Mouse (Mus musculus): ENCODE measurements at regions not wholly inside any gene's neighbourhood (a gene's known extent, or its start where the extent isn't known, plus 50 kb on each side); places are given as distances from the start of the nearest gene placed in this dataset.
A peak's percentile ranks its signal among the peaks of the same experiment; 100 is the strongest.

GRCm38 (mm10) chr13:48154414-48155105 is 106.5 kb upstream of the Id4 start:
- Histone ChIP-seq H3K4me1 (no peaks in the 10 kb centered on the region), H3K4me3 (replicated peaks) (no peak overlapping the region), H3K4me2 (no peak overlapping the region), H3K9ac (no peak overlapping the region), H3K27ac (no peak overlapping the region), H3K9me3 (replicated peaks) (no peaks in the 10 kb centered on the region), H3K36me3 (no peaks in the 10 kb centered on the region), H3K27me3 (no peaks in the 10 kb centered on the region)
- ATAC-seq (replicated peaks; ENCODE audit: low FRiP score), result no peak
- 30% methylated on average over 6 of the region's 6 CpGs for WGBS

GRCm38 (mm10) chr13:48159020-48159910 is 101.8 kb upstream of the Id4 start:
- Histone ChIP-seq H3K27me3 (no peaks in the 10 kb centered on the region), H3K4me3 (replicated peaks) (no peak overlapping the region), H3K36me3 (no peaks in the 10 kb centered on the region), H3K9ac (no peak overlapping the region), H3K4me2 (0 out of 2 replicates have a peak overlapping the region, but pooled peaks have one; percentile 2), H3K27ac (no peak overlapping the region), H3K4me1 (no peaks in the 10 kb centered on the region), H3K9me3 (replicated peaks) (no peaks in the 10 kb centered on the region)
- WGBS, result 39% methylated on average over 15 of the region's 15 CpGs
- no peak for ATAC-seq (replicated peaks; ENCODE audit: low FRiP score)

GRCm38 (mm10) chr13:48160161-48160560 is 100.9 kb upstream of the Id4 start:
- no peak overlapping the region for H3K4me2 ChIP-seq
- H3K36me3 ChIP-seq, result no peaks in the 10 kb centered on the region
- H3K9ac ChIP-seq, result no peak overlapping the region
- H3K4me1 ChIP-seq, result no peaks in the 10 kb centered on the region
- no peaks in the 10 kb centered on the region for H3K9me3 ChIP-seq (replicated peaks)
- H3K4me3 ChIP-seq (replicated peaks), result no peak overlapping the region
- no peak for ATAC-seq (replicated peaks; ENCODE audit: low FRiP score)
- no peaks in the 10 kb centered on the region for H3K27me3 ChIP-seq
- WGBS, result 64% methylated on average over 5 of the region's 5 CpGs
- H3K27ac ChIP-seq, result no peak overlapping the region

- H3K9me3 ChIP-seq (replicated peaks), result no peaks in the 10 kb centered on the region
- no peak overlapping the region for H3K9ac ChIP-seq
- no peaks in the 10 kb centered on the region for H3K27me3 ChIP-seq
- H3K4me3 ChIP-seq (replicated peaks), result no peak overlapping the region
- ATAC-seq (replicated peaks; ENCODE audit: low FRiP score), result no peak
- no peaks in the 10 kb centered on the region for H3K36me3 ChIP-seq
- WGBS, result 69% methylated on average over 9 of the region's 9 CpGs
- H3K4me1 ChIP-seq, result no peaks in the 10 kb centered on the region
- H3K27ac ChIP-seq, result no peak overlapping the region
- H3K4me2 ChIP-seq, result no peak overlapping the region
Observed at GRCm38 (mm10) chr13:48161339-48161738, 99.7 kb upstream of the Id4 start.

GRCm38 (mm10) chr13:48164586-48164985 is 96.4 kb upstream of the Id4 start:
- ATAC-seq (replicated peaks; ENCODE audit: low FRiP score), result no peak
- 89% methylated on average over 6 of the region's 6 CpGs for WGBS

GRCm38 (mm10) chr13:48165838-48166237 is 95.2 kb upstream of the Id4 start:
- Histone ChIP-seq H3K4me3 (replicated peaks) (no peak overlapping the region), H3K36me3 (no peaks in the 10 kb centered on the region), H3K9ac (no peak overlapping the region), H3K4me2 (no peak overlapping the region), H3K4me1 (no peaks in the 10 kb centered on the region), H3K27ac (no peak overlapping the region), H3K9me3 (replicated peaks) (no peaks in the 10 kb centered on the region), H3K27me3 (no peaks in the 10 kb centered on the region)
- WGBS, result 95% methylated on average over 1 of the region's 1 CpGs
- ATAC-seq (replicated peaks; ENCODE audit: low FRiP score), result no peak

More at GRCm38 (mm10) chr13:48164586-48164985, 96.4 kb upstream of the Id4 start:
- H3K27me3 ChIP-seq, result no peaks in the 10 kb centered on the region
- H3K4me3 ChIP-seq (replicated peaks), result no peak overlapping the region
- H3K4me1 ChIP-seq, result no peaks in the 10 kb centered on the region
- no peak overlapping the region for H3K27ac ChIP-seq
- no peaks in the 10 kb centered on the region for H3K9me3 ChIP-seq (replicated peaks)
- H3K36me3 ChIP-seq, result no peaks in the 10 kb centered on the region
- no peak overlapping the region for H3K4me2 ChIP-seq
- no peak overlapping the region for H3K9ac ChIP-seq

- WGBS, result 59% methylated on average over 8 of the region's 8 CpGs
- no peak for ATAC-seq (replicated peaks; ENCODE audit: low FRiP score)
- Histone ChIP-seq H3K9me3 (replicated peaks) (no peaks in the 10 kb centered on the region), H3K27me3 (no peaks in the 10 kb centered on the region), H3K4me1 (0 out of 2 replicates have a peak, but pooled peaks cover 5% of the 10 kb centered on the region), H3K4me3 (replicated peaks) (no peak overlapping the region), H3K27ac (no peak overlapping the region), H3K9ac (no peak overlapping the region), H3K36me3 (no peaks in the 10 kb centered on the region), H3K4me2 (no peak overlapping the region)
Observed at GRCm38 (mm10) chr13:48167976-48168375, 93.1 kb upstream of the Id4 start.

- Histone ChIP-seq H3K27me3 (no peaks in the 10 kb centered on the region), H3K4me1 (0 out of 2 replicates have a peak, but pooled peaks cover 5% of the 10 kb centered on the region), H3K36me3 (no peaks in the 10 kb centered on the region), H3K27ac (no peak overlapping the region), H3K4me3 (replicated peaks) (no peak overlapping the region), H3K4me2 (no peak overlapping the region), H3K9me3 (replicated peaks) (no peaks in the 10 kb centered on the region; the same call in 1 of the 2 replicates), H3K9ac (no peak overlapping the region)
- 41% methylated on average over 16 of the region's 16 CpGs for WGBS
- ATAC-seq (replicated peaks; ENCODE audit: low FRiP score), result 0 out of 2 replicates have a peak, but pooled peaks have one; percentile 29
Observed at GRCm38 (mm10) chr13:48171309-48171953, 89.6 kb upstream of the Id4 start.

- Histone ChIP-seq H3K9me3 (replicated peaks) (no peaks in the 10 kb centered on the region; the same call in 1 of the 2 replicates), H3K4me1 (0 out of 2 replicates have a peak, but pooled peaks cover 5% of the 10 kb centered on the region), H3K9ac (no peak overlapping the region), H3K4me2 (no peak overlapping the region), H3K27me3 (no peaks in the 10 kb centered on the region), H3K4me3 (replicated peaks) (no peak overlapping the region), H3K27ac (no peak overlapping the region), H3K36me3 (no peaks in the 10 kb centered on the region)
- WGBS, result 58% methylated on average over 3 of the region's 3 CpGs
- no peak; the same call in 1 of the 2 replicates for ATAC-seq (replicated peaks; ENCODE audit: low FRiP score)
Observed at GRCm38 (mm10) chr13:48171994-48172393, 89.0 kb upstream of the Id4 start.

- Histone ChIP-seq H3K4me3 (replicated peaks) (no peak overlapping the region), H3K27ac (no peak overlapping the region), H3K9ac (no peak overlapping the region), H3K4me1 (no peaks in the 10 kb centered on the region), H3K27me3 (no peaks in the 10 kb centered on the region), H3K36me3 (no peaks in the 10 kb centered on the region), H3K9me3 (replicated peaks) (no peaks in the 10 kb centered on the region), H3K4me2 (no peak overlapping the region)
- no peak for ATAC-seq (replicated peaks; ENCODE audit: low FRiP score)
- WGBS, result 85% methylated on average over 2 of the region's 2 CpGs
Observed at GRCm38 (mm10) chr13:48192476-48192875, 68.6 kb upstream of the Id4 start.

- Histone ChIP-seq H3K27ac (no peak overlapping the region), H3K36me3 (no peaks in the 10 kb centered on the region), H3K4me2 (no peak overlapping the region), H3K27me3 (no peaks in the 10 kb centered on the region), H3K9me3 (replicated peaks) (no peaks in the 10 kb centered on the region), H3K4me1 (no peaks in the 10 kb centered on the region), H3K9ac (no peak overlapping the region), H3K4me3 (replicated peaks) (no peak overlapping the region)
- 86% methylated on average over 5 of the region's 5 CpGs for WGBS
- no peak for ATAC-seq (replicated peaks; ENCODE audit: low FRiP score)
Observed at GRCm38 (mm10) chr13:48193942-48194341, 67.1 kb upstream of the Id4 start.

GRCm38 (mm10) chr13:48207824-48208223 is 53.2 kb upstream of the Id4 start:
- Histone ChIP-seq H3K4me2 (no peak overlapping the region), H3K27ac (no peak overlapping the region), H3K36me3 (no peaks in the 10 kb centered on the region), H3K27me3 (no peaks in the 10 kb centered on the region), H3K4me1 (no peaks in the 10 kb centered on the region), H3K4me3 (replicated peaks) (no peak overlapping the region), H3K9ac (no peak overlapping the region), H3K9me3 (replicated peaks) (no peaks in the 10 kb centered on the region)
- ATAC-seq (replicated peaks; ENCODE audit: low FRiP score), result no peak
- WGBS, result 50% methylated on average over 4 of the region's 4 CpGs
